Mouse (Mus musculus): ENCODE measurements around the gene Lcp1.

GRCm38 (mm10) chr14:75227453-75228084 lies 96.7 kb downstream of the Lcp1 start:
- no peak for TF ChIP-seq USF1 (IDR thresholded peaks at IDR 0.05; ENCODE audit: low read depth)
- no peak for TF ChIP-seq CTCF (IDR thresholded peaks at IDR 0.05; ENCODE audit: control insufficient read depth, insufficient read depth, insufficient read length)
- no peak for TF ChIP-seq MYOG (IDR thresholded peaks at IDR 0.05; ENCODE audit: control insufficient read depth, extremely low read depth, insufficient read length)
- no peak for TF ChIP-seq MYOD1 (IDR thresholded peaks at IDR 0.05; ENCODE audit: control insufficient read depth, insufficient read length, low read depth)
- no peak for TF ChIP-seq MAX (IDR thresholded peaks at IDR 0.05)
- no peak for TF ChIP-seq CEBPB (IDR thresholded peaks at IDR 0.05; ENCODE audit: low read depth)

Measured in C2C12 (cell line).